Mouse (Mus musculus) erythroblast, adult 5-6 weeks (primary cell): ENCODE results near the gene 3110040M04Rik. TPM values are rescaled to one million over a fixed set of nuclear protein-coding genes. Genes with fewer than 3 reads are reported as not detected.
"Not testable (repeated sequence)": the region's sequence is repeated elsewhere in the genome, so short reads cannot be mapped to it uniquely, and the experiment has no call there.

Experiments used
- ATAC-seq: replicated peaks from 2 replicates; pipeline ENCODE4 v1.8.0; 2016; ENCODE audit warnings: moderate number of reproducible peaks, mild to moderate bottlenecking, moderate TSS enrichment, inconsistent platforms; ENCODE audit not compliant: poor library complexity, low FRiP score, severe bottlenecking
- total RNA-seq, 2 experiments: library from RNA; stranded (forward) in 1 of 2; stranded (reverse) in 1 of 2; fragments of 150-400 nt in 1 of 2; fragments of 200-764, 138-1000 nt in 1 of 2; gene quantifications; 2 replicates each; pipeline versions ENCODE4 v1.2.3 to v1.2.4; 2015 to 2017; ENCODE audit warnings: low replicate concordance in 2 of 2

3110040M04Rik gene
- total RNA-seq (2015; ENCODE audit: low replicate concordance) (not detected in 2 replicates), total RNA-seq (2017; ENCODE audit: low replicate concordance) (2.9 TPM in 1 of 2 replicates, not detected in the other)

- ATAC-seq, result peak; percentile 73
Observed at GRCm38 (mm10) chr1:151203818-151204217, at the start of gene 3110040M04Rik. Gene 3110040M04Rik (plus strand): TSS chr1:151204121.

GRCm38 (mm10) chr1:151154131-151154530 lies 49.8 kb upstream of the 3110040M04Rik start:
- ATAC-seq, result not testable (repeated sequence)

GRCm38 (mm10) chr1:151156129-151156528 lies 47.8 kb upstream of the 3110040M04Rik start:
- no peak for ATAC-seq

GRCm38 (mm10) chr1:151156777-151157632 lies 46.9 kb upstream of the 3110040M04Rik start:
- no peak for ATAC-seq

GRCm38 (mm10) chr1:151157963-151158856 lies 45.7 kb upstream of the 3110040M04Rik start:
- no peak for ATAC-seq

GRCm38 (mm10) chr1:151158857-151159510 lies 44.9 kb upstream of the 3110040M04Rik start:
- no peak for ATAC-seq

GRCm38 (mm10) chr1:151166031-151166430 lies 37.9 kb upstream of the 3110040M04Rik start:
- ATAC-seq, result no peak

- ATAC-seq, result no peak
Observed at GRCm38 (mm10) chr1:151167297-151168047, 36.4 kb upstream of the 3110040M04Rik start.

- ATAC-seq, result 0 out of 2 replicates have a peak, but pooled peaks have one; percentile 32
Observed at GRCm38 (mm10) chr1:151168637-151169036, 35.3 kb upstream of the 3110040M04Rik start.

GRCm38 (mm10) chr1:151171572-151172461 lies 32.1 kb upstream of the 3110040M04Rik start:
- ATAC-seq, result 0 out of 2 replicates have a peak, but pooled peaks have one; percentile 22

GRCm38 (mm10) chr1:151177030-151177936 lies 26.6 kb upstream of the 3110040M04Rik start:
- ATAC-seq, result peak; percentile 97

- peak; percentile 69 for ATAC-seq
Observed at GRCm38 (mm10) chr1:151177937-151178271, 26.0 kb upstream of the 3110040M04Rik start.

- ATAC-seq, result no peak
Observed at GRCm38 (mm10) chr1:151178505-151179083, 25.3 kb upstream of the 3110040M04Rik start.

GRCm38 (mm10) chr1:151180167-151180566 lies 23.8 kb upstream of the 3110040M04Rik start:
- no peak for ATAC-seq

GRCm38 (mm10) chr1:151182266-151182665 lies 21.7 kb upstream of the 3110040M04Rik start, which contains the start of gene Gm47985:
Gene Gm47985 (plus strand): TSS chr1:151182537.
- ATAC-seq, result peak; percentile 68

- not testable (repeated sequence) for ATAC-seq
Observed at GRCm38 (mm10) chr1:151186186-151186585, 17.7 kb upstream of the 3110040M04Rik start.
